Mouse (Mus musculus): ENCODE results near the gene Dpep1.

DNA sequence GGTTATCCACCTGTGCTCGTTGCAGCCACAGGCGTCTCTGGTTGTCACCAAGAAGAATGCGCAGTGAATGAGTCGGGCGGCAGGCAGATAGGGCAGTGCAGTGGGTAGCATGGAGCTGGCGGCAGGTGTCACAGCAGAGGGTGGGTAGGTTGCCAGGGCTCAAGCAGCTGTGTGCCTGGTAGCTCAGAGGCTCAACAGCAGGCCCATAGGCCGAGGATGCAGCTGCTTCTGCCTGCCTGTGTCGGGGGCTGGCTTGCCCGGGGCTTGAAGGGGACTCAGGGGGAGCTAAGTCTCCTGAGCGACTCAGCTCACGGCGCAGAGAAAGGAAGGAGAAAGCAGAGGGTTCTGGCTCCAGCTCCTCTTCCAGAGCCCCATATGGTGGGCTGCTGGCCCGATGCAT lies 47.3 kb downstream of the Dpep1 start:
- no peak for TF ChIP-seq CTCF (IDR thresholded peaks at IDR 0.05; ENCODE audit: low read depth)
- TF ChIP-seq EP300 (IDR thresholded peaks at IDR 0.05; ENCODE audit: low read depth), result no peak
